In the genomic region with DNA sequence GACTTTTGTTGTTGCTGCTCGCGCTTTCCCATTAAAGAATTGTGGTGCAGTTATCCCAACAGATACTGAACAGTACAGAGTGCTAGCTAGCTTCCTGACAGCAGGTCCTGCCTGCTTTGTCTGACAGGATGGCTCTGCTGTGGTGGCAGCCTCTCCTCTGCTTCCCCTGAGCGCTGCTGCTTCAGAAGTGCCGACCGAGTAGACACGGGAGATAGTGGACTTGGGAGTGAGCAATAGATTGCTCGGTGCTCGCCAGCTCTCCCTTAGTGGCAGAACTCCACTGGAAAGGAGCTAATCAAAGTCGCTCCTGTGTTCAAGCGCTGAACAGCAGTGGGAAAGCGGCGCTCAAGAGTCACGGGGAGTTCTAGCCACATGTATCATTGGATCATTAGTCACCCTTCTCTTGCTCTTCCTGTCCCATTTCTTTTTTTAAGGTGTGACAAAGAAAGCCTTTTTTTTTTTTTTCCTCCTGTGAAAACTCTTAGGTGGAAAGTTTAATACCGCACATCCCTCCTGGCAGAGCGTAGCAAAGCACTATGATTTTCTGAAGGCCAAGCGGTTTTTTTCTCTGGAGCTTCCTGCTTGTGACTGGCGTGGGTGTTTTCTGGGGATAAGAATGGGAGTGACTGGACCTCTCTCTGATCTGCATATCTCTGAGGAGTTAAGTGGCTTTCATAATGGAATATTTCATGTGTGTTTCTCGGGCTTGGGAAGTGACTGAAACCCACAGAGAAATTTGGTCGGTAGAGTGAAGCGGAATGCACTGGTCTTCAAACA, we compare ENCODE assay signal across 8 mouse cellular contexts. TPM values are rescaled to one million over a fixed set of nuclear protein-coding genes. Genes with fewer than 3 reads are reported as not detected.
DNase-seq lines count a peak whose midpoint lies in the region; ATAC-seq and TF ChIP-seq lines count a peak whose summit lies in the region.

No protein-coding gene starts in this region.

- ATAC-seq in lung, embryonic 14.5 days (ENCODE audit: insufficient read depth) = peak; percentile 40; the same call in 1 of the 2 replicates
- ATAC-seq in forebrain, embryonic 14.5 days = peak; percentile 49
- ATAC-seq in hindbrain, embryonic 12.5 days (ENCODE audit: low FRiP score) = no peak
- peak; percentile 43; the same call in 1 of the 2 replicates for ATAC-seq in stomach, embryonic 15.5 days (ENCODE audit: insufficient read depth, low FRiP score, low read depth)
- ATAC-seq in erythroblast, adult 5-6 weeks (replicated peaks; ENCODE audit: low FRiP score, poor library complexity, severe bottlenecking) = no peak

- no peaks in the 10 kb centered on the region for H3K36me3 ChIP-seq in lung, embryonic 14.5 days (ENCODE audit: insufficient read depth)
- no peaks in the 10 kb centered on the region for H3K36me3 ChIP-seq in forebrain, embryonic 14.5 days (ENCODE audit: control insufficient read depth, insufficient read depth, low read length)
- no peaks in the 10 kb centered on the region for H3K36me3 ChIP-seq in hindbrain, embryonic 12.5 days
- H3K36me3 ChIP-seq in stomach, embryonic 15.5 days = no peaks in the 10 kb centered on the region

- no peak overlapping the region for H3K9ac ChIP-seq in lung, embryonic 14.5 days
- no peak overlapping the region for H3K9ac ChIP-seq in forebrain, embryonic 14.5 days (ENCODE audit: low read length)
- no peak overlapping the region for H3K9ac ChIP-seq in hindbrain, embryonic 12.5 days
- no peak overlapping the region for H3K9ac ChIP-seq in stomach, embryonic 15.5 days

- WGBS in lung, embryonic 14.5 days = 46% methylated on average over 20 of the region's 20 CpGs
- WGBS in forebrain, embryonic 14.5 days = 61% methylated on average over 20 of the region's 20 CpGs
- 66% methylated on average over 20 of the region's 20 CpGs for WGBS in hindbrain, embryonic 12.5 days
- 58% methylated on average over 20 of the region's 20 CpGs for WGBS in stomach, embryonic 15.5 days

- no peaks in the 10 kb centered on the region for H3K27me3 ChIP-seq in lung, embryonic 14.5 days (ENCODE audit: insufficient read depth, low read length)
- no peaks in the 10 kb centered on the region for H3K27me3 ChIP-seq in forebrain, embryonic 14.5 days (replicated peaks; ENCODE audit: control insufficient read depth, insufficient read depth, low read length)
- H3K27me3 ChIP-seq in hindbrain, embryonic 12.5 days = no peaks in the 10 kb centered on the region
- H3K27me3 ChIP-seq in stomach, embryonic 15.5 days (replicated peaks) = no peaks in the 10 kb centered on the region

- no peak overlapping the region for H3K4me3 ChIP-seq in lung, embryonic 14.5 days (ENCODE audit: low read depth, low read length)
- H3K4me3 ChIP-seq in forebrain, embryonic 14.5 days (ENCODE audit: low read depth, low read length) = no peak overlapping the region
- no peak overlapping the region for H3K4me3 ChIP-seq in hindbrain, embryonic 12.5 days
- H3K4me3 ChIP-seq in stomach, embryonic 15.5 days (replicated peaks) = no peak overlapping the region

- peak; percentile 27 for DNase-seq in lung, embryonic 14.5 days
- no peak for DNase-seq in lung, postnatal 25 days (ENCODE audit: low spot score)
- peak; percentile 21 for DNase-seq in forebrain, embryonic 14.5 days (ENCODE audit: low spot score)
- peak; percentile 6 to 11 for DNase-seq in left cerebral cortex, postnatal 36 days (ENCODE audit: low spot score in 2 of 2)
- no peak for DNase-seq in cerebellum, adult 9-10 months

- peaks cover 6% of the 10 kb centered on the region; the same call in 1 of the 2 replicates for H3K4me1 ChIP-seq in lung, embryonic 14.5 days (ENCODE audit: insufficient read depth)
- peaks cover 9% of the 10 kb centered on the region; the same call in 1 of the 2 replicates for H3K4me1 ChIP-seq in forebrain, embryonic 14.5 days (ENCODE audit: control insufficient read depth, insufficient read depth, low read length)
- peaks cover 13% of the 10 kb centered on the region; the same call in 1 of the 2 replicates for H3K4me1 ChIP-seq in hindbrain, embryonic 12.5 days
- H3K4me1 ChIP-seq in stomach, embryonic 15.5 days = peaks cover 6% of the 10 kb centered on the region; the same call in 1 of the 2 replicates

- TF ChIP-seq CTCF in lung, embryonic 14.5 days (IDR thresholded peaks at IDR 0.05; ENCODE audit: low read depth) = no peak

- intact Hi-C loops in left cerebral cortex, postnatal 36 days (cut with DNase I) = no loop called here

- no peak overlapping the region for H3K27ac ChIP-seq in lung, embryonic 14.5 days (ENCODE audit: low read depth)
- no peak overlapping the region for H3K27ac ChIP-seq in forebrain, embryonic 14.5 days (ENCODE audit: low read depth, low read length)
- peak overlapping the region; percentile 64 for H3K27ac ChIP-seq in hindbrain, embryonic 12.5 days
- no peak overlapping the region for H3K27ac ChIP-seq in stomach, embryonic 15.5 days

- peak overlapping the region; percentile 36 for H3K4me2 ChIP-seq in lung, embryonic 14.5 days
- no peak overlapping the region; the same call in 1 of the 2 replicates for H3K4me2 ChIP-seq in forebrain, embryonic 14.5 days (ENCODE audit: low read length)
- 0 out of 2 replicates have a peak overlapping the region, but pooled peaks have one; percentile 17 for H3K4me2 ChIP-seq in hindbrain, embryonic 12.5 days (replicated peaks)
- 0 out of 2 replicates have a peak overlapping the region, but pooled peaks have one; percentile 8 for H3K4me2 ChIP-seq in stomach, embryonic 15.5 days

- no peaks in the 10 kb centered on the region for H3K9me3 ChIP-seq in lung, embryonic 14.5 days (ENCODE audit: low read depth, low read length)
- no peaks in the 10 kb centered on the region for H3K9me3 ChIP-seq in forebrain, embryonic 14.5 days (replicated peaks; ENCODE audit: control insufficient read depth, low read length)
- no peaks in the 10 kb centered on the region for H3K9me3 ChIP-seq in hindbrain, embryonic 12.5 days (replicated peaks)
- no peaks in the 10 kb centered on the region for H3K9me3 ChIP-seq in stomach, embryonic 15.5 days

RNA-seq across cellular contexts. Expression of a gene that starts 42.8 kb away (rescaled TPM):
- 6.4 and 7.6 TPM in 2 replicates for polyA plus RNA-seq in lung, embryonic 14.5 days (2014; fragmentation: Nextera tagmentation; extraction: Ambion mirVana)
- polyA plus RNA-seq in forebrain, embryonic 14.5 days (2014; fragmentation: Nextera tagmentation; extraction: Ambion mirVana) = 4.0 and 4.2 TPM in 2 replicates
- 7.2 and 7.9 TPM in 2 replicates for polyA plus RNA-seq in hindbrain, embryonic 12.5 days (2016; fragmentation: Nextera tagmentation; extraction: Ambion mirVana)
- total RNA-seq in left cerebral cortex, postnatal 36 days (2021) = 1 to 10 TPM; 6.6 to 7.7 TPM
- polyA plus RNA-seq in stomach, embryonic 15.5 days (2015; fragmentation: Nextera tagmentation; extraction: Ambion mirVana) = 10.7 and 11.2 TPM in 2 replicates
- 3.6 and 5.2 TPM in 2 replicates for total RNA-seq in erythroblast, adult 5-6 weeks (2015; ENCODE audit: low replicate concordance)
- 4.6 and 7.6 TPM in 2 replicates for total RNA-seq in erythroblast, adult 5-6 weeks (2017; ENCODE audit: low replicate concordance)

Comparison
In these comparisons a context has a peak if more than half of its experiments do, and no peak if none do; other contexts are left out.
1. DNase-seq: peak in lung, embryonic 14.5 days (single experiment), forebrain, embryonic 14.5 days (single experiment) and left cerebral cortex, postnatal 36 days (2 of 2); none in lung, postnatal 25 days (single experiment) and cerebellum, adult 9-10 months (single experiment).
2. ATAC-seq: peak in lung, embryonic 14.5 days (single experiment), forebrain, embryonic 14.5 days (single experiment) and stomach, embryonic 15.5 days (single experiment); none in hindbrain, embryonic 12.5 days (single experiment) and erythroblast, adult 5-6 weeks (single experiment).